Mouse (Mus musculus) lung, adult 2 months (tissue): ENCODE results near the gene Tprn. TPM values are rescaled to one million over a fixed set of nuclear protein-coding genes. Genes with fewer than 3 reads are reported as not detected.

Source experiments
- DNase-seq: peaks from one replicate; pipeline ENCODE4 v3.0.0; 2022
- H3K4me1 ChIP-seq: fragments of 200-500 bp; 2 replicates; pipeline ENCODE4 v1.6.1; 2011; ENCODE audit warnings: low read length; ENCODE audit not compliant: control insufficient read depth, insufficient read depth
- H3K4me3 ChIP-seq: fragments of 200-500 bp; replicated peaks from 2 replicates; pipeline ENCODE3; 2011; ENCODE audit warnings: low read depth, mild to moderate bottlenecking, control low read depth, low read length; ENCODE audit errors: extremely low read depth
- CTCF ChIP-seq: fragments of 200-500 bp; IDR thresholded peaks from 2 replicates; pipeline ENCODE4 v1.5.1; 2011; ENCODE audit warnings: mild to moderate bottlenecking, low read length, control low read depth; ENCODE audit not compliant: insufficient read depth
- POLR2A ChIP-seq: fragments of 200-500 bp; IDR thresholded peaks from 2 replicates; pipeline ENCODE4 v1.6.1; 2011; ENCODE audit warnings: low read depth, mild to moderate bottlenecking, control low read depth, low read length, borderline replicate concordance; ENCODE audit errors: extremely low read depth
- WGBS: fragments of 180-500 bp; shearing (Covaris S2); methylation state at CpG from one replicate; pipeline ENCODE4 v1.1.7; 2018; 5-methylcytosine and 5-hydroxymethylcytosine counted together
- polyA plus RNA-seq: library from polyadenylated mRNA; depleted of rRNA; stranded (reverse); fragments of >200 nt; gene quantifications from 2 replicates; pipeline ENCODE4 v1.2.3, GENCODE M21; 2012

Tprn gene
- polyA plus RNA-seq, 1 experiment, result 24.3 TPM

DNA sequence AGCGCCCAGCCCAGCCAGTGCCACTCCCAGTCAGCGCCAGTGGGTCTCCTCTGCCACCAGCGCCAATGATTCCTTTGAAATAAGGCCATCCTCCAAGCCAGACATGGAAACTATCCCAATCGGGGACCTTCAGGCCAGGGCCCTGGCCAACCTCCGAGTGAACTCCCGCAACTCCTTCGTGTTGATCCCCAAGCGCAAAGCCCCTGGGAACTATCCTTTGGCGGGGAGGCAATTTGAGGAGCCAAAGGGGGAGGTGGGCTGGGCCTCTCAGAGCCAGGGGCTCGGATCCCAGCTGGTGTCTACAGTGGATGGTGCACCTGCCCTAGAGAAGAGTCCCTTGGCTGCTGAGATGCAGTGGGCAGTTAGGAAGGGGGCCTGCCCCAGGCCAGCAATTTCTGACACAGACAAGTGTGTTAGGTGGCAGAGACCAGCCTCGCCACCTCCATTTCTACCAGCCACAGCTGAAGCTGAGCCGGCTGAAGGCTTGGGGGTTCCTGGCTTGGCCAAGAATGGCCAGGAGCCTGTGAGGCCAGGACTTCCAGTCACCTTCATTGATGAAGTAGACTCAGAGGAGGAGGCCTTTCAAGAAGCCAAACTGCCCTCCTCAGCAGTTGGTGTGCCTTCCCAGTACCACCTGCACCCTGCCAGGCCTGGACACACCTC lies 1.3 kb downstream of the Tprn start:
- H3K4me1 ChIP-seq, result peaks cover 10% of the 10 kb centered on the region
- H3K4me3 ChIP-seq, result peak overlapping the region; percentile 66
- WGBS, result 38% methylated on average over 12 of the region's 12 CpGs
- no peak for DNase-seq
- TF ChIP-seq POLR2A (no peak), CTCF (no peak)

DNA sequence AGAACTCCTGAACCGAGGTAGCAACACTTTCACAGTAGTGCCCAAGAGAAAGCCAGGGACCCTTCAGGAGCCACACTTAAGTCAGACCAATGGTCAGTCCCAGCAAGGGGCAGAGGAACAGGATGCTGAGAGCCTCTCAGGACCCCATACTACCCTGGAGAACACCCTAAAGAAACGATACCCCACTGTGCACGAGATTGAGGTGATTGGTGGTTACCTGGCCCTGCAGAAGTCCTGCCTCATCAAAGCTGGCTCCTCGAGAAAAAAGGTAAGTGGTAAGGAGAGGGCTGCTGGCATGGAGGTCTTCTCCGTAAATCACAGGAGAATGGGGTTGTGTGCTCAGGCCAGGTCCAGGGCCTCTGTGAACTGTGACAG lies 1.9 kb downstream of the Tprn start:
- no peak for DNase-seq
- no peak for TF ChIP-seq POLR2A
- no peak for TF ChIP-seq CTCF
- Histone ChIP-seq H3K4me3 (no peak overlapping the region), H3K4me1 (peaks cover 10% of the 10 kb centered on the region)
- WGBS, result 71% methylated on average over 5 of the region's 5 CpGs

- Histone ChIP-seq H3K4me1 (peaks cover 10% of the 10 kb centered on the region), H3K4me3 (no peak overlapping the region)
- no peak for DNase-seq
- no peak for TF ChIP-seq CTCF
- TF ChIP-seq POLR2A, result no peak
- 44% methylated on average over 3 of the region's 3 CpGs for WGBS
Measured at GRCm38 (mm10) chr2:25264851-25265250, 2.4 kb downstream of the Tprn start.

- WGBS, result 51% methylated on average over 6 of the region's 6 CpGs
- no peak for DNase-seq
- H3K4me3 ChIP-seq, result no peak overlapping the region
- peaks cover 10% of the 10 kb centered on the region for H3K4me1 ChIP-seq
- TF ChIP-seq POLR2A, result no peak
- TF ChIP-seq CTCF, result no peak
Measured at GRCm38 (mm10) chr2:25265897-25266656, 3.7 kb downstream of the Tprn start.

- TF ChIP-seq CTCF, result no peak
- TF ChIP-seq POLR2A, result no peak
- no peak for DNase-seq
- no peak overlapping the region for H3K4me3 ChIP-seq
- H3K4me1 ChIP-seq, result peaks cover 15% of the 10 kb centered on the region
- 20% methylated on average over 2 of the region's 2 CpGs for WGBS
Measured at GRCm38 (mm10) chr2:25266720-25267119, 4.3 kb downstream of the Tprn start.

GRCm38 (mm10) chr2:25267241-25267640 lies 4.8 kb downstream of the Tprn start:
- Histone ChIP-seq H3K4me3 (no peak overlapping the region), H3K4me1 (peaks cover 15% of the 10 kb centered on the region)
- TF ChIP-seq CTCF, result no peak
- no peak for TF ChIP-seq POLR2A
- DNase-seq, result no peak

GRCm38 (mm10) chr2:25267746-25268309 lies 5.4 kb downstream of the Tprn start:
- Histone ChIP-seq H3K4me3 (no peak overlapping the region), H3K4me1 (peaks cover 16% of the 10 kb centered on the region)
- 78% methylated on average over 4 of the region's 4 CpGs for WGBS
- no peak for TF ChIP-seq POLR2A
- no peak for TF ChIP-seq CTCF
- no peak for DNase-seq

DNA sequence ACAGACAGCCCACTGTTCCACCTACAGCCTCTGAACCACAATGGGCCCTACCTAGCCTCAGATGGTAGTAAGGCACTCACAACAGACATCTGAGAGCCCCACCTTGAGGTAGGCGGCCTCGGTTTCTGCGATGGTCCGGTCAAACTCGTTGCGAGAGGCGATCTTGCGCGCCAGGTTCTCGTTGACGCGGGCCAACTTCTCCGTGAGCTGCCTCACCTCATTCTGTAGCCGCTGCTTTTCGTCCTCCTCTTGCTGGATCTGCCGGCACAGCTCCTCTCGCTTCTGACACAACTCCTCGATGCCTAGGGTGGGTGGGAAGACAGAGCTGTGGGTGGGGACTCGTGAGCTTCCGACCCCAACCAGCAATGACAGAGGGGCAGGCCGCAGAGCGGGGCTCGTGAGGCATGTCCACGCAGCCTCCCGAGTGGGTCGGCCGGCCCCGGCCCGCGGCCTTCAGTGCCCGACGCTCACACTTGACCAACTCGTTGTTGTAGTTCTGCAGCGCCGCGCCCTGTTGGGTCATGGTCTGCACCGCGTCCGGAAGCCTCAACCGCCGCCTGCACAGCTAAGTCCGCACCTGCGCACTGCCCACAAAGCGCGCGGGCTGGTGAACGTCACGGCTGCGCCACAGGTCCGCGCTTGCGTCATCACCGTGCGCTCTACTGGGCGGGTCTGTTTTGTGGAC lies 9.6 kb downstream of the Tprn start, which contains the start of the genes Ssna1 and Anapc2:
TSS of gene Ssna1 (minus strand) at position 612 of the 685 bp plus-strand sequence.
TSS of gene Anapc2 (plus strand) at position 652 of the 685 bp plus-strand sequence.
- H3K4me3 ChIP-seq, result peak within 1 kb of the TSS; percentile 72
- peak; percentile 98 for DNase-seq
- under 1% methylated on average over 55 of the region's 55 CpGs for WGBS
- TF ChIP-seq CTCF (no peak), POLR2A (peak; percentile 89; the same call in 1 of the 2 replicates)
- H3K4me1 ChIP-seq, result peaks cover 12% of the 10 kb centered on the region

- peaks cover 12% of the 10 kb centered on the region for H3K4me1 ChIP-seq
- TF ChIP-seq CTCF (no peak), POLR2A (no peak)
- no peak for DNase-seq
- peak overlapping the region; percentile 72 for H3K4me3 ChIP-seq
- WGBS, result under 1% methylated on average over 29 of the region's 29 CpGs
Measured at GRCm38 (mm10) chr2:25272515-25272914, 10.1 kb downstream of the Tprn start.
